Mouse (Mus musculus): ENCODE measurements around the gene Hlf. TPM values are rescaled to one million over a fixed set of nuclear protein-coding genes. Genes with fewer than 3 reads are reported as not detected.
A peak's percentile ranks its signal among the peaks of the same experiment; 100 is the strongest.

The Hlf gene
- polyA plus RNA-seq, 1 experiment = 0.02 TPM

DNA sequence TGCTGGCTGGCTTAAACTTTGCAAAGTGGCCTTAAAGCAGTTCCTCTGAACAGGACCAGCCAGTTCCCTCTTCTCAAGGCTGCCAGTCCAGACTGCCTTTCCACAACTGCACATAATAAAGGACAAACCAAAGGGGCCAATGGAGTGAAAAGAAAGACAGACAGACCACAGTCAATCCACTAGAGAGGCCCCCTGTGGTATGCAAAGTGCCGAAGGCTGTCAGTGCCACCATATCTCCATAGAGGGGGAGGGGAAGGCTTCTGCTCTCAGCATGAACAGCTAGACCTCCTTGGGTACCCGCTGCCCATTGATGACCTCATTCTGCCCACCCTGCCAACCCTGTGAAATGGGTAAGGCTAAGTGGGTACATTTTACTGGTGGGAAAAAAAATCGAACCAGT is 34.7 kb downstream of the Hlf start:
- H3ac ChIP-seq (ENCODE audit: control insufficient read depth, insufficient read length) = no peak overlapping the region
- peak overlapping the region; percentile 31 for H3K4me2 ChIP-seq (ENCODE audit: low read depth)
- H3K36me3 ChIP-seq (ENCODE audit: control insufficient read depth, insufficient read depth) = no peaks in the 10 kb centered on the region
- no peaks in the 10 kb centered on the region for H3K79me2 ChIP-seq (ENCODE audit: control insufficient read depth, insufficient read depth)
- TF ChIP-seq SRF (IDR thresholded peaks at IDR 0.05; ENCODE audit: control insufficient read depth, insufficient read length, low read depth) = no peak
- no peak for TF ChIP-seq TCF3 (IDR thresholded peaks at IDR 0.05; ENCODE audit: insufficient read length, low read depth)
- TF ChIP-seq MYOD1 (IDR thresholded peaks at IDR 0.05; ENCODE audit: control insufficient read depth in 1 of 3, insufficient read length in 2 of 3, low read depth in 2 of 3) = no peak
- no peak for TF ChIP-seq USF1 (IDR thresholded peaks at IDR 0.05; ENCODE audit: low read depth)
- no peak for TF ChIP-seq E2F4 (IDR thresholded peaks at IDR 0.05; ENCODE audit: insufficient read depth)
- no peak for TF ChIP-seq POLR2AphosphoS2 (IDR thresholded peaks at IDR 0.05; ENCODE audit: insufficient read length, low read depth)
- TF ChIP-seq MYOG (IDR thresholded peaks at IDR 0.05; ENCODE audit: control insufficient read depth in 1 of 3, insufficient read depth in 1 of 3, insufficient read length in 2 of 3, low read depth in 2 of 3) = no peak
- TF ChIP-seq MAX (IDR thresholded peaks at IDR 0.05; ENCODE audit: low read depth) = no peak
- TF ChIP-seq TCF12 (IDR thresholded peaks at IDR 0.05; ENCODE audit: insufficient read depth, poor library complexity, severe bottlenecking) = no peak
- TF ChIP-seq REST (IDR thresholded peaks at IDR 0.05; ENCODE audit: insufficient read depth, insufficient read length) = no peak
- TF ChIP-seq CEBPB (IDR thresholded peaks at IDR 0.05; ENCODE audit: insufficient read depth, poor library complexity, severe bottlenecking) = no peak
- no peak for TF ChIP-seq POLR2A (IDR thresholded peaks at IDR 0.05; ENCODE audit: insufficient read length, low read depth)
- H3K4me3 ChIP-seq = no peak overlapping the region
- peaks cover 19% of the 10 kb centered on the region for H3K27me3 ChIP-seq (ENCODE audit: control insufficient read depth, insufficient read depth, insufficient read length)

GRCm38 (mm10) chr11:90355270-90355681 is 35.4 kb downstream of the Hlf start:
- Histone ChIP-seq H3ac (ENCODE audit: control insufficient read depth, insufficient read length) (no peak overlapping the region), H3K4me3 (no peak overlapping the region)

GRCm38 (mm10) chr11:90352696-90353095 is 38.0 kb downstream of the Hlf start:
- TF ChIP-seq MYOG (IDR thresholded peaks at IDR 0.05; ENCODE audit: control insufficient read depth in 1 of 3, insufficient read depth in 1 of 3, insufficient read length in 2 of 3, low read depth in 2 of 3) (peak in 1 of 3 experiments; percentile 47), USF1 (IDR thresholded peaks at IDR 0.05; ENCODE audit: low read depth) (no peak), MYOD1 (IDR thresholded peaks at IDR 0.05; ENCODE audit: control insufficient read depth in 1 of 3, insufficient read length in 2 of 3, low read depth in 2 of 3) (peak in 1 of 3 experiments; percentile 70), REST (IDR thresholded peaks at IDR 0.05; ENCODE audit: insufficient read depth, insufficient read length) (no peak)
- Histone ChIP-seq H3K4me2 (ENCODE audit: low read depth) (no peak overlapping the region), H3K4me3 (no peak overlapping the region)

More at GRCm38 (mm10) chr11:90355270-90355681, 35.4 kb downstream of the Hlf start:
- H3K79me2 ChIP-seq (ENCODE audit: control insufficient read depth, insufficient read depth) = no peaks in the 10 kb centered on the region
- TF ChIP-seq MYOG (IDR thresholded peaks at IDR 0.05; ENCODE audit: control insufficient read depth in 1 of 3, insufficient read depth in 1 of 3, insufficient read length in 2 of 3, low read depth in 2 of 3) = peak in 1 of 3 experiments; percentile 78
- no peak for TF ChIP-seq POLR2AphosphoS2 (IDR thresholded peaks at IDR 0.05; ENCODE audit: insufficient read length, low read depth)
- no peak for TF ChIP-seq USF1 (IDR thresholded peaks at IDR 0.05; ENCODE audit: low read depth)
- TF ChIP-seq E2F4 (IDR thresholded peaks at IDR 0.05; ENCODE audit: insufficient read depth) = no peak
- peak; percentile 23 for TF ChIP-seq TCF12 (IDR thresholded peaks at IDR 0.05; ENCODE audit: insufficient read depth, poor library complexity, severe bottlenecking)
- no peak for TF ChIP-seq MAX (IDR thresholded peaks at IDR 0.05; ENCODE audit: low read depth)
- TF ChIP-seq TCF3 (IDR thresholded peaks at IDR 0.05; ENCODE audit: insufficient read length, low read depth) = no peak
- TF ChIP-seq REST (IDR thresholded peaks at IDR 0.05; ENCODE audit: insufficient read depth, insufficient read length) = no peak
- TF ChIP-seq POLR2A (IDR thresholded peaks at IDR 0.05; ENCODE audit: insufficient read length, low read depth) = no peak
- TF ChIP-seq MYOD1 (IDR thresholded peaks at IDR 0.05; ENCODE audit: control insufficient read depth in 1 of 3, insufficient read length in 2 of 3, low read depth in 2 of 3) = peak in 2 of 3 experiments; percentile 60 to 77
- no peak for TF ChIP-seq SRF (IDR thresholded peaks at IDR 0.05; ENCODE audit: control insufficient read depth, insufficient read length, low read depth)
- no peak for TF ChIP-seq CEBPB (IDR thresholded peaks at IDR 0.05; ENCODE audit: insufficient read depth, poor library complexity, severe bottlenecking)
- peaks cover 13% of the 10 kb centered on the region for H3K27me3 ChIP-seq (ENCODE audit: control insufficient read depth, insufficient read depth, insufficient read length)
- no peaks in the 10 kb centered on the region for H3K36me3 ChIP-seq (ENCODE audit: control insufficient read depth, insufficient read depth)
- peak overlapping the region; percentile 31 for H3K4me2 ChIP-seq (ENCODE audit: low read depth)

GRCm38 (mm10) chr11:90350153-90350512 is 40.6 kb downstream of the Hlf start:
- no peaks in the 10 kb centered on the region for H3K79me2 ChIP-seq (ENCODE audit: control insufficient read depth, insufficient read depth)
- no peak overlapping the region for H3ac ChIP-seq (ENCODE audit: control insufficient read depth, insufficient read length)
- no peak overlapping the region for H3K4me2 ChIP-seq (ENCODE audit: low read depth)
- no peak overlapping the region for H3K4me3 ChIP-seq
- no peaks in the 10 kb centered on the region for H3K27me3 ChIP-seq (ENCODE audit: control insufficient read depth, insufficient read depth, insufficient read length)
- TF ChIP-seq TCF3 (IDR thresholded peaks at IDR 0.05; ENCODE audit: insufficient read length, low read depth) = no peak
- no peak for TF ChIP-seq CEBPB (IDR thresholded peaks at IDR 0.05; ENCODE audit: insufficient read depth, poor library complexity, severe bottlenecking)
- TF ChIP-seq REST (IDR thresholded peaks at IDR 0.05; ENCODE audit: insufficient read depth, insufficient read length) = no peak
- TF ChIP-seq E2F4 (IDR thresholded peaks at IDR 0.05; ENCODE audit: insufficient read depth) = no peak
- H3K36me3 ChIP-seq (ENCODE audit: control insufficient read depth, insufficient read depth) = no peaks in the 10 kb centered on the region

More at GRCm38 (mm10) chr11:90352696-90353095, 38.0 kb downstream of the Hlf start:
- Histone ChIP-seq H3K36me3 (ENCODE audit: control insufficient read depth, insufficient read depth) (no peaks in the 10 kb centered on the region), H3ac (ENCODE audit: control insufficient read depth, insufficient read length) (no peak overlapping the region), H3K27me3 (ENCODE audit: control insufficient read depth, insufficient read depth, insufficient read length) (no peaks in the 10 kb centered on the region), H3K79me2 (ENCODE audit: control insufficient read depth, insufficient read depth) (no peaks in the 10 kb centered on the region)

- Histone ChIP-seq H3K36me3 (ENCODE audit: control insufficient read depth, insufficient read depth) (no peaks in the 10 kb centered on the region), H3K27me3 (ENCODE audit: control insufficient read depth, insufficient read depth, insufficient read length) (no peaks in the 10 kb centered on the region), H3ac (ENCODE audit: control insufficient read depth, insufficient read length) (no peak overlapping the region), H3K4me3 (no peak overlapping the region), H3K79me2 (ENCODE audit: control insufficient read depth, insufficient read depth) (no peaks in the 10 kb centered on the region), H3K4me2 (ENCODE audit: low read depth) (no peak overlapping the region)
- no peak for TF ChIP-seq SRF (IDR thresholded peaks at IDR 0.05; ENCODE audit: control insufficient read depth, insufficient read length, low read depth)
Measured at GRCm38 (mm10) chr11:90349486-90350152, 41.1 kb downstream of the Hlf start.

Measured in myocyte (in vitro differentiated cells).